In genomic region chr1:185203909-185204661, GRCm38 (mm10) we compare ENCODE assay signal across 8 mouse cellular contexts. TPM values are rescaled to one million over a fixed set of nuclear protein-coding genes. Genes with fewer than 3 reads are reported as not detected.
A peak's percentile ranks its signal among the peaks of the same experiment; 100 is the strongest.
DNase-seq lines count a peak whose midpoint lies in the region; ATAC-seq and TF ChIP-seq lines count a peak whose summit lies in the region.

TSS of gene Rab3gap2 (plus strand) at chr1:185204117.

- peak; percentile 87 for DNase-seq in WW6 (ENCODE audit: low read depth, low spot score)
- peak; percentile 99 for DNase-seq in cerebellum, postnatal 4 days (ENCODE audit: low spot score in 2 of 2)
- peak; percentile 100 for DNase-seq in gastrocnemius, adult 2 months
- DNase-seq in hindbrain, postnatal 0 days (ENCODE audit: low spot score), result peak; percentile 99
- peak; percentile 99 to 100 for DNase-seq in left cerebral cortex, adult 2 months (ENCODE audit: extremely low spot score in 1 of 2, low spot score in 2 of 2)
- peak; percentile 98 to 99 for DNase-seq in right cerebral cortex, adult 2 months (ENCODE audit: low spot score in 2 of 2)
- DNase-seq in urinary bladder, postnatal 14 days (ENCODE audit: low spot score), result peak; percentile 99

- H3K27me3 ChIP-seq in hindbrain, postnatal 0 days (ENCODE audit: insufficient read depth, low read length), result no peaks in the 10 kb centered on the region

- no peak for TF ChIP-seq CTCF in gastrocnemius, adult 2 months (IDR thresholded peaks at IDR 0.05)
- TF ChIP-seq CTCF in hindbrain, postnatal 0 days (IDR thresholded peaks at IDR 0.05; ENCODE audit: low read depth), result no peak
- no peak for TF ChIP-seq CTCF in left cerebral cortex, adult 2 months (IDR thresholded peaks at IDR 0.05)

- peak within 1 kb of the TSS; percentile 94 for H3K4me3 ChIP-seq in gastrocnemius, adult 2 months
- H3K4me3 ChIP-seq in hindbrain, postnatal 0 days (ENCODE audit: low read length), result peak within 1 kb of the TSS; percentile 97
- H3K4me3 ChIP-seq in left cerebral cortex, adult 2 months, result peak within 1 kb of the TSS; percentile 80

- peak; percentile 95 for ATAC-seq in hindbrain, postnatal 0 days
- peak; percentile 71 for ATAC-seq in megakaryocyte, adult 5-6 weeks (ENCODE audit: poor library complexity, severe bottlenecking)

- intact Hi-C loops in gastrocnemius, adult 2 months (cut with DNase I), result no loop called here
- intact Hi-C loops in left cerebral cortex, adult 2 months (cut with DNase I), result no loop called here

- peak within 1 kb of the TSS; percentile 96 for H3K27ac ChIP-seq in gastrocnemius, adult 2 months
- H3K27ac ChIP-seq in hindbrain, postnatal 0 days, result peak within 1 kb of the TSS; percentile 79
- peak within 1 kb of the TSS; percentile 98 for H3K27ac ChIP-seq in left cerebral cortex, adult 2 months

- peak within 1 kb of the TSS; percentile 87 for H3K4me2 ChIP-seq in hindbrain, postnatal 0 days (ENCODE audit: low read depth, low read length)

- no peaks in the 10 kb centered on the region for H3K9me3 ChIP-seq in hindbrain, postnatal 0 days (ENCODE audit: low read length)

- 2% methylated on average over 48 of the region's 57 CpGs for WGBS in hindbrain, postnatal 0 days

- peaks cover 5% of the 10 kb centered on the region; the same call in 1 of the 2 replicates for H3K4me1 ChIP-seq in hindbrain, postnatal 0 days (ENCODE audit: insufficient read depth, low read length)

- no peaks in the 10 kb centered on the region for H3K36me3 ChIP-seq in hindbrain, postnatal 0 days (ENCODE audit: insufficient read depth, low read length)

- H3K9ac ChIP-seq in hindbrain, postnatal 0 days (replicated peaks; ENCODE audit: low read length), result peak within 1 kb of the TSS; percentile 95

RNA-seq across cellular contexts. Expression of gene Rab3gap2, which starts in this region (rescaled TPM):
- 10 to 100 TPM; 18.1 to 18.5 TPM for total RNA-seq in gastrocnemius, adult 2 months (2021)
- 31.7 and 34.4 TPM in 2 replicates for total RNA-seq in hindbrain, postnatal 0 days (2014; rRNA removed)
- 19.3 and 19.7 TPM in 2 replicates for polyA plus RNA-seq in hindbrain, postnatal 0 days (2015; fragmentation: Nextera tagmentation; extraction: Ambion mirVana)
- 10 to 100 TPM; 75.3 to 84.1 TPM for total RNA-seq in left cerebral cortex, adult 2 months (2021)
- total RNA-seq in megakaryocyte, adult 5-6 weeks (2015), result 20.0 and 20.6 TPM in 2 replicates
- total RNA-seq in megakaryocyte, adult 5-6 weeks (2017), result 25.7 and 29.1 TPM in 2 replicates

Comparison
In these comparisons a context has a peak if more than half of its experiments do, and no peak if none do; other contexts are left out.
1. Peak in every context shown above with its lines: DNase-seq, ATAC-seq, H3K4me3 ChIP-seq and H3K27ac ChIP-seq.